Mouse (Mus musculus): ENCODE results near the gene Myo9a. TPM values are rescaled to one million over a fixed set of nuclear protein-coding genes. Genes with fewer than 3 reads are reported as not detected.

Myo9a gene
- polyA plus RNA-seq (2014; fragmentation: Nextera tagmentation; extraction: Ambion mirVana), result 14.1 and 17.7 TPM in 2 replicates

- peak within 1 kb of the TSS; percentile 82 for H3K4me3 ChIP-seq (ENCODE audit: low read depth, low read length)
- H3K27me3 ChIP-seq (ENCODE audit: control insufficient read depth, insufficient read depth, low read length), result no peaks in the 10 kb centered on the region
- H3K36me3 ChIP-seq (ENCODE audit: control insufficient read depth, insufficient read depth, low read length), result no peaks in the 10 kb centered on the region
- H3K27ac ChIP-seq (replicated peaks; ENCODE audit: low read depth, low read length), result peak within 1 kb of the TSS; percentile 76
- peak within 1 kb of the TSS; percentile 80 for H3K9ac ChIP-seq (ENCODE audit: low read length)
- peak; percentile 100 for DNase-seq (ENCODE audit: low spot score)
- H3K9me3 ChIP-seq (ENCODE audit: control insufficient read depth, low read length), result no peaks in the 10 kb centered on the region
- peak within 1 kb of the TSS; percentile 80 for H3K4me2 ChIP-seq (ENCODE audit: low read depth, severe bottlenecking)
- ATAC-seq (ENCODE audit: insufficient number of reproducible peaks, low FRiP score, low TSS enrichment, low read depth), result peak; percentile 95
- no peaks in the 10 kb centered on the region for H3K4me1 ChIP-seq (ENCODE audit: control insufficient read depth, insufficient read depth, low read length)
- WGBS, result under 1% methylated on average over 59 of the region's 59 CpGs
Measured at GRCm38 (mm10) chr9:59750267-59751065, at the start of gene Myo9a, which contains the start of gene Senp8. Gene Myo9a (plus strand): TSS chr9:59750896. Gene Senp8 (minus strand): TSS chr9:59750710.

DNA sequence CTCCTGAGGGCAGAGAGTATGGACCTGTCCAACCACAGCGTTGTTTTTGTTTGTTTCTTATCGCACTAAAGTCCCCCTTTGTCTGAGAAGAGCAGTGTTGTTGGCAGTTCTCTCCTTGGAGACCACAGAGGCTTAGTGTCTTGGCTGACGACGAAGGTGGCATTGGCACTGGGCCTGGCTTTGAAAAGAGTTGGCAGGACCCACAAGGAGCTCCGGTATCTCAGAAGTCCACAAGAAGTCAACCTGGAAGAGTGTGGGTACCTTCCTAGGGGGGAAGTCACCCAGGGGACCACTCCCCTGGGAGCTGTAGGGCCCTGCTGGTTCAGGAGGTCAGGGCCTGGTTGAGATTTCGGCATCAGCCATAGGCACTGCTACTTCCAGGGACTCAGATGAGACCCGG lies 49.6 kb upstream of the Myo9a start:
- WGBS, result 89% methylated on average over 7 of the region's 7 CpGs
- H3K27ac ChIP-seq (replicated peaks; ENCODE audit: low read depth, low read length), result no peak overlapping the region
- no peak overlapping the region for H3K4me3 ChIP-seq (ENCODE audit: low read depth, low read length)
- no peak overlapping the region for H3K4me2 ChIP-seq (ENCODE audit: low read depth, severe bottlenecking)
- no peaks in the 10 kb centered on the region for H3K36me3 ChIP-seq (ENCODE audit: control insufficient read depth, insufficient read depth, low read length)
- no peaks in the 10 kb centered on the region for H3K27me3 ChIP-seq (ENCODE audit: control insufficient read depth, insufficient read depth, low read length)
- no peak overlapping the region for H3K9ac ChIP-seq (ENCODE audit: low read length)
- H3K4me1 ChIP-seq (ENCODE audit: control insufficient read depth, insufficient read depth, low read length), result no peaks in the 10 kb centered on the region
- DNase-seq (ENCODE audit: low spot score) (no peak), ATAC-seq (ENCODE audit: insufficient number of reproducible peaks, low FRiP score, low TSS enrichment, low read depth) (no peak)
- H3K9me3 ChIP-seq (ENCODE audit: control insufficient read depth, low read length), result no peaks in the 10 kb centered on the region

DNA sequence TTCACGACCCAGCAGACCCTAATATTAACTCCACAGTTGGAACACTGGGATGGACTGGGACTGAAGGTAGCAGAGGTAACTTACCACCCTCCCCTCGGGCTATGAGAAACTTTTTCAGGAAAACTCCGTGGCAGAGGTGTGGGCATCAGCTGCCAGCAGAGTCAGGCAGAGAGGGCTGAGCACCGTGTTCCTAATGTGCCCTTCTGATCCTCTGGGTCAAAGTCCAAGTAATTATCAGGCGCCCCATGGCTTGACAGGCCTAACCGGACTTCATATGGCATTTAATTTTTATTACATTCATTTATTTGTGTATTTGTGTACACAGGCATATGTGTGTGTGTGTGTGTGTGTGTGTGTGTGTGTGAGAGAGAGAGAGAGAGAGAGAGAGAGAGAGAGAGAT lies 47.6 kb upstream of the Myo9a start:
- Histone ChIP-seq H3K9me3 (ENCODE audit: control insufficient read depth, low read length) (no peaks in the 10 kb centered on the region), H3K4me3 (ENCODE audit: low read depth, low read length) (no peak overlapping the region), H3K27ac (replicated peaks; ENCODE audit: low read depth, low read length) (no peak overlapping the region), H3K9ac (ENCODE audit: low read length) (no peak overlapping the region), H3K27me3 (ENCODE audit: control insufficient read depth, insufficient read depth, low read length) (no peaks in the 10 kb centered on the region), H3K36me3 (ENCODE audit: control insufficient read depth, insufficient read depth, low read length) (no peaks in the 10 kb centered on the region), H3K4me1 (ENCODE audit: control insufficient read depth, insufficient read depth, low read length) (no peaks in the 10 kb centered on the region), H3K4me2 (ENCODE audit: low read depth, severe bottlenecking) (no peak overlapping the region)
- DNase-seq (ENCODE audit: low spot score) (no peak), ATAC-seq (ENCODE audit: insufficient number of reproducible peaks, low FRiP score, low TSS enrichment, low read depth) (no peak)
- WGBS, result 63% methylated on average over 6 of the region's 6 CpGs

- no peak overlapping the region for H3K27ac ChIP-seq (replicated peaks; ENCODE audit: low read depth, low read length)
- no peak overlapping the region for H3K4me3 ChIP-seq (ENCODE audit: low read depth, low read length)
- WGBS, result 58% methylated on average over 10 of the region's 10 CpGs
- no peak for DNase-seq (ENCODE audit: low spot score)
- no peaks in the 10 kb centered on the region for H3K27me3 ChIP-seq (ENCODE audit: control insufficient read depth, insufficient read depth, low read length)
- no peaks in the 10 kb centered on the region for H3K36me3 ChIP-seq (ENCODE audit: control insufficient read depth, insufficient read depth, low read length)
- H3K4me1 ChIP-seq (ENCODE audit: control insufficient read depth, insufficient read depth, low read length), result no peaks in the 10 kb centered on the region
- no peak for ATAC-seq (ENCODE audit: insufficient number of reproducible peaks, low FRiP score, low TSS enrichment, low read depth)
- H3K9me3 ChIP-seq (ENCODE audit: control insufficient read depth, low read length), result no peaks in the 10 kb centered on the region
- H3K4me2 ChIP-seq (ENCODE audit: low read depth, severe bottlenecking), result no peak overlapping the region
- no peak overlapping the region for H3K9ac ChIP-seq (ENCODE audit: low read length)
Measured at GRCm38 (mm10) chr9:59706850-59707825, 43.6 kb upstream of the Myo9a start.

DNA sequence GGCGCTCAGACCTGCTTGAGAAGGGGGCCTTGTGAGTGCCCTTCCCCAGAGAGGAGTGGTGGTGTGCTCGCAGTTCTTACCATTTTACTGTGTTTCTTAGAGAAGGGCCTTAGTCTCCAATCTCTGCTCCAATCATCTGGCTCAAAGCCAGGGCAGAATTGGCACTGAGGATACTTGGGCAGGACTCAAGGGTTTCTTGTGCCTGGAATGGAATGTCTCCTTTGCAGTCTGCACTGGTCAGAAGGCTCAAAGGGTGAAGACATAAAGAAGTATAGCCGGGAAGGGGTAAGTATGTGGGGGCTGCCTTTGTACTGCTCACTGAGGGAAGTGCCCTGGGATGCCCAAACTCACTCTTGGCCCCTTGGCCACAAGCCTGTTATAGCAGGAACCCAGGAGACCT lies 41.5 kb upstream of the Myo9a start:
- WGBS, result 85% methylated on average over 3 of the region's 3 CpGs
- Histone ChIP-seq H3K4me3 (ENCODE audit: low read depth, low read length) (no peak overlapping the region), H3K36me3 (ENCODE audit: control insufficient read depth, insufficient read depth, low read length) (no peaks in the 10 kb centered on the region), H3K27me3 (ENCODE audit: control insufficient read depth, insufficient read depth, low read length) (no peaks in the 10 kb centered on the region), H3K9ac (ENCODE audit: low read length) (no peak overlapping the region), H3K9me3 (ENCODE audit: control insufficient read depth, low read length) (no peaks in the 10 kb centered on the region), H3K4me2 (ENCODE audit: low read depth, severe bottlenecking) (no peak overlapping the region), H3K27ac (replicated peaks; ENCODE audit: low read depth, low read length) (no peak overlapping the region), H3K4me1 (ENCODE audit: control insufficient read depth, insufficient read depth, low read length) (no peaks in the 10 kb centered on the region)
- DNase-seq (ENCODE audit: low spot score) (no peak), ATAC-seq (ENCODE audit: insufficient number of reproducible peaks, low FRiP score, low TSS enrichment, low read depth) (no peak)

GRCm38 (mm10) chr9:59716275-59716898 lies 34.3 kb upstream of the Myo9a start:
- 73% methylated on average over 7 of the region's 7 CpGs for WGBS
- no peak overlapping the region for H3K9ac ChIP-seq (ENCODE audit: low read length)
- no peak for DNase-seq (ENCODE audit: low spot score)
- no peaks in the 10 kb centered on the region for H3K36me3 ChIP-seq (ENCODE audit: control insufficient read depth, insufficient read depth, low read length)
- no peaks in the 10 kb centered on the region for H3K4me1 ChIP-seq (ENCODE audit: control insufficient read depth, insufficient read depth, low read length)
- no peaks in the 10 kb centered on the region for H3K9me3 ChIP-seq (ENCODE audit: control insufficient read depth, low read length)
- H3K4me2 ChIP-seq (ENCODE audit: low read depth, severe bottlenecking), result no peak overlapping the region
- no peak for ATAC-seq (ENCODE audit: insufficient number of reproducible peaks, low FRiP score, low TSS enrichment, low read depth)
- no peak overlapping the region for H3K27ac ChIP-seq (replicated peaks; ENCODE audit: low read depth, low read length)
- no peaks in the 10 kb centered on the region for H3K27me3 ChIP-seq (ENCODE audit: control insufficient read depth, insufficient read depth, low read length)
- H3K4me3 ChIP-seq (ENCODE audit: low read depth, low read length), result no peak overlapping the region

GRCm38 (mm10) chr9:59718237-59718636 lies 32.5 kb upstream of the Myo9a start:
- Histone ChIP-seq H3K4me1 (ENCODE audit: control insufficient read depth, insufficient read depth, low read length) (0 out of 2 replicates have a peak, but pooled peaks cover under 1% of the 10 kb centered on the region), H3K36me3 (ENCODE audit: control insufficient read depth, insufficient read depth, low read length) (no peaks in the 10 kb centered on the region), H3K4me3 (ENCODE audit: low read depth, low read length) (no peak overlapping the region), H3K9me3 (ENCODE audit: control insufficient read depth, low read length) (no peaks in the 10 kb centered on the region), H3K27ac (replicated peaks; ENCODE audit: low read depth, low read length) (no peak overlapping the region), H3K9ac (ENCODE audit: low read length) (no peak overlapping the region), H3K27me3 (ENCODE audit: control insufficient read depth, insufficient read depth, low read length) (no peaks in the 10 kb centered on the region), H3K4me2 (ENCODE audit: low read depth, severe bottlenecking) (no peak overlapping the region)
- DNase-seq (ENCODE audit: low spot score), result no peak
- WGBS, result 91% methylated on average over 4 of the region's 4 CpGs
- ATAC-seq (ENCODE audit: insufficient number of reproducible peaks, low FRiP score, low TSS enrichment, low read depth), result no peak

DNA sequence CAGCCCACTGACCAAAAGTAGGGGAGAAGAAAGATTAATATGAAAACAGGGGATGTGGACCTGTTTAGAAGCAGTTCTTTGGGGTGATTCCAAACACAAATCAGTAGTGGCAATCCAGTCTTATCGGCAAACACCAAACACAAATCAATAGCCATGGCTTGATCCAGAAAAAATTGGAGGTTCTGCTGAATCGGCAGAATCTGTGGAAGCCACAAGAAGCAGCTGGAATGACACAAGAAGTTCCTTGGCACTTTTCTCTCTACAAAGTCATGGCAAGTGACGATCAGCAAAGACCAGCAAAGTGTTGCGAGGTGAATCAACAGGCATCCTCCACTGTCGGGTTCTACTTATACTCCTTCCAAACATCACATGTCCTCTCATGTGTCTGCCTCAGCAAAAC lies 29.6 kb upstream of the Myo9a start:
- Histone ChIP-seq H3K4me1 (ENCODE audit: control insufficient read depth, insufficient read depth, low read length) (0 out of 2 replicates have a peak, but pooled peaks cover 2% of the 10 kb centered on the region), H3K4me3 (ENCODE audit: low read depth, low read length) (no peak overlapping the region), H3K9ac (ENCODE audit: low read length) (no peak overlapping the region), H3K36me3 (ENCODE audit: control insufficient read depth, insufficient read depth, low read length) (no peaks in the 10 kb centered on the region), H3K27me3 (ENCODE audit: control insufficient read depth, insufficient read depth, low read length) (no peaks in the 10 kb centered on the region), H3K9me3 (ENCODE audit: control insufficient read depth, low read length) (no peaks in the 10 kb centered on the region), H3K4me2 (ENCODE audit: low read depth, severe bottlenecking) (no peak overlapping the region), H3K27ac (replicated peaks; ENCODE audit: low read depth, low read length) (no peak overlapping the region)
- DNase-seq (ENCODE audit: low spot score), result no peak
- ATAC-seq (ENCODE audit: insufficient number of reproducible peaks, low FRiP score, low TSS enrichment, low read depth), result no peak
- WGBS, result 83% methylated on average over 5 of the region's 5 CpGs

All from limb, embryonic 11.5 days (tissue).